Mouse (Mus musculus) stomach, embryonic 14.5 days (tissue): Measurements from ENCODE around the gene Cntn1. TPM values are rescaled to one million over a fixed set of nuclear protein-coding genes. Genes with fewer than 3 reads are reported as not detected.

Experiments used
- ATAC-seq: fragments of 200-750 bp; cut with Nextera tagmentation; 2 replicates; pipeline ENCODE4 v1.8.0; 2017; ENCODE audit warnings: low read depth, moderate TSS enrichment; ENCODE audit not compliant: insufficient number of reproducible peaks, insufficient read depth, low FRiP score
- H3K27ac ChIP-seq: fragments of 300-500 bp; sonication (generic); 2 replicates; pipeline ENCODE4 v1.5.1; 2014; ENCODE audit warnings: mild to moderate bottlenecking, low read length, moderate library complexity, mixed read lengths
- H3K27me3 ChIP-seq: fragments of 300-500 bp; sonication (generic); 2 replicates; pipeline ENCODE4 v1.6.1; 2014; ENCODE audit warnings: low read length, control low read depth, mixed read lengths; ENCODE audit not compliant: control insufficient read depth, insufficient read depth
- H3K36me3 ChIP-seq: fragments of 300-500 bp; sonication (generic); 2 replicates; pipeline ENCODE4 v1.6.1; 2014; ENCODE audit warnings: mild to moderate bottlenecking, control low read depth, low read length, moderate library complexity, mixed read lengths; ENCODE audit not compliant: control insufficient read depth, insufficient read depth
- H3K4me1 ChIP-seq: fragments of 300-500 bp; sonication (generic); 2 replicates; pipeline ENCODE4 v1.6.1; 2014; ENCODE audit warnings: low read length, control low read depth, mixed read lengths; ENCODE audit not compliant: control insufficient read depth, insufficient read depth
- H3K4me2 ChIP-seq: fragments of 300-500 bp; sonication (generic); replicated peaks from 2 replicates; pipeline ENCODE4 v1.6.1; 2014; ENCODE audit warnings: low read depth, low read length, control low read depth
- H3K4me3 ChIP-seq: fragments of 300-500 bp; sonication (generic); 2 replicates; pipeline ENCODE4 v1.5.1; 2014; ENCODE audit warnings: low read depth, low read length, control low read depth
- H3K9ac ChIP-seq: fragments of 300-500 bp; sonication (generic); replicated peaks from 2 replicates; pipeline ENCODE4 v1.6.1; 2014; ENCODE audit warnings: low read depth, mild to moderate bottlenecking, control low read depth, low read length, moderate library complexity, mixed read lengths
- H3K9me3 ChIP-seq: fragments of 300-500 bp; sonication (generic); 2 replicates; pipeline ENCODE4 v1.6.1; 2016; ENCODE audit warnings: low read depth, low read length, control low read depth; ENCODE audit not compliant: control insufficient read depth
- WGBS: fragments of 180-500 bp; shearing (Covaris S2); extraction: QIAGEN DNeasy Blood & Tissue Kit; methylation state at CpG from one replicate; pipeline ENCODE4 v1.1.7; 2014; 5-methylcytosine and 5-hydroxymethylcytosine counted together
- polyA plus RNA-seq: library from polyadenylated mRNA; unstranded; fragments of >200 nt; fragmentation: Nextera tagmentation; extraction: Ambion mirVana; gene quantifications from 2 replicates; pipeline ENCODE4 v1.2.1, GENCODE M21; 2014

Gene Cntn1
- polyA plus RNA-seq, 1 experiment from 2014 or later = 3.5 TPM

DNA sequence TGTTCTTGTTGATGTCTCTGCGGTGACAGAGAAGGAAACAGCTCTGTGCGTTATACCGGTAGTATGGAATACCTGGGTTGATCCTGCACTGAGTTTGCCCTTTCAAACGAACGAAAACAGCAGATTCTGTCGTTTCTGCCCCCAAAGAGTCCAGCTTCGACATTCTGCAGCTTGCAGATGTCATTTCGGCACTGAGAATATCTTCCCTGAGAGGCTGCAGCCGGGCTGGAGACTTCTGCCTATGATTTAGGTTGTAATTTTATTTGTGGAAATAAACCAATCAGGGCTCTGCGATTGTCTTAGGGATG lies 109.8 kb downstream of the Cntn1 start:
- 54% methylated on average over 10 of the region's 10 CpGs for WGBS
- no peak overlapping the region for H3K4me2 ChIP-seq
- no peak overlapping the region for H3K27ac ChIP-seq
- no peak for ATAC-seq
- no peak overlapping the region for H3K4me3 ChIP-seq
- H3K9me3 ChIP-seq = no peaks in the 10 kb centered on the region
- H3K9ac ChIP-seq = no peak overlapping the region
- peaks cover 4% of the 10 kb centered on the region; the same call in 1 of the 2 replicates for H3K4me1 ChIP-seq
- no peaks in the 10 kb centered on the region for H3K27me3 ChIP-seq
- H3K36me3 ChIP-seq = no peaks in the 10 kb centered on the region

DNA sequence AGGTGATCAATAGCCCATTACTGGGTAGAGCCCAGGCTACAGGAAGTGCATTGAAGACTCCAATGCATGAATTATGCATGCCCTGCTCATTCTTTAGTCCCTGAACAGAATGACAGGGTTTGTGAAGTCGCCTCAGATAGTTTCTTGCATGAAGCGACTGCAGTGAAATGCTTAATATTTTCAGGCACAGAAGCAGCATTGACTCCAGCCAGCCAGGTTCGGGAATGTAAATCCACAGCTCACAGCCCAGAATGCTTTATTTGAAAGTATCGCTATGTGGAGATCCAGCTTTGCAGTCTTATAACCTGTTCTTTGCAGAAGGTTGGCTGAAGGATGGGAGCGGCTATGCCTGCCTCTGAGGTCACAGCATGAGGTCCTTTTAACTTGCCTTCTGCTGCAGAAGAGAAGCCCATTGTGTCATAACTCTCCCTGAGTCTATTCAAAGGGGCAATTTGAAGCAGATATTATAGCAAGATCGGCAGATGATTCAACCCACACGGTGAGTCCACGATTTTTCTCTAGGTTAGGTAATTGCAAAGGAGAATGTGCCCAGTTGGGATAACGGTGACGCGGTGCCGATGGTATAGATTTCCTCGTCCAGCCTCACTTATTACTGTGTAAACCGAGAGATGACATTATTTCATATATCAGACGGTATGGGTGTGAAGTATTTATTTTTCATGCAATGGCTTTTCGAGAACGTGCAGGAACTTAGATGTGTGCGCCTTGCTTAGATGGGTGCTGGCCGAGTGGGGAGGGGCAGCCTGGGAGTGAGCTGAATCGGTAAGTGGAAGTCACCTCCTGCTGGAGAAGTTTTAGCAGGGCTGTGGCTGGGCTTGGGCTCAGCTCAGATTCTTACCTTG lies 110.4 kb downstream of the Cntn1 start:
- no peak for ATAC-seq
- Histone ChIP-seq H3K27ac (no peak overlapping the region), H3K9ac (no peak overlapping the region), H3K4me1 (peaks cover 4% of the 10 kb centered on the region; the same call in 1 of the 2 replicates), H3K27me3 (no peaks in the 10 kb centered on the region), H3K4me3 (no peak overlapping the region), H3K4me2 (no peak overlapping the region), H3K9me3 (no peaks in the 10 kb centered on the region), H3K36me3 (no peaks in the 10 kb centered on the region)
- 43% methylated on average over 20 of the region's 20 CpGs for WGBS

DNA sequence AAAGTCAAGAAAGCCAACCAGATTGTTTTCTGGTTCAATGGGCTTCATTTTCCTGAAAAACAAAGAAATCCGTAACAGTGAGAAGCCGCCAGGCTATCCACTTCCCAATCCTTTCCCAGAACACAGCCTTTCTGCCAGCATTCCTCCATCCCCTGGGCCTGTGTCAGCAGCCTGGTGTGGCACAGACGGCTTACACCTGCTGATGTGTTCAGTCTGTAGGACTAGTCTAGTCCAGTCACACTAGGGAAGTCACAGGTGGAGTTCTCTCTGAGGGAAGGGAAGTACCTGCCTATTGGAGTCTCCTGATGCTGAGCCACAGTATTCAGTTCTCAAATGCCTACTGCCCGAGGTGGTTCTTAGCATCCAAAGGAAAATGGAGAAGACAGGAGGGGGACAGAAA lies 111.9 kb downstream of the Cntn1 start:
- Histone ChIP-seq H3K36me3 (no peaks in the 10 kb centered on the region), H3K4me2 (no peak overlapping the region), H3K4me1 (peaks cover 4% of the 10 kb centered on the region; the same call in 1 of the 2 replicates), H3K4me3 (no peak overlapping the region), H3K9ac (no peak overlapping the region), H3K27me3 (no peaks in the 10 kb centered on the region), H3K27ac (no peak overlapping the region), H3K9me3 (no peaks in the 10 kb centered on the region)
- ATAC-seq = no peak
- WGBS = 77% methylated on average over 4 of the region's 4 CpGs

DNA sequence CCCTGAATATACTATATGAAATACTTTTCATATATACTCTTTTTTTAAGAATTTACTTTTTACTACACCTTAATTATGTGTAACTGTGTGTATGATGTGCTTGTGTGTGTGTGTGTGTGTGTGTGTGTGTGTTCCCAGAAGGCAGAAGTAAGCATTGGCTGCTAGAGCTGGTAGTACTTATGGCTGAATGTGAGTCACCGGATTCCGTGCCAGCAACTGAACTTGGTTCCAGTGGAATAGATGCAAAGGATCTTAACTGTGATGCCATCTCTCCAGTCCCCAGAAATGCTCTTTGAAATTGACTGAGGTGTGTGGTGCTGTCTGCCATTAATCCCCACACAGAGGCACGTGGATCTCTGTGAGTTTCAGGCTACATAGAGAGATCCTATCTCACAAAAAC lies 113.2 kb downstream of the Cntn1 start:
- H3K9ac ChIP-seq = no peak overlapping the region
- 82% methylated on average over 3 of the region's 3 CpGs for WGBS
- H3K27me3 ChIP-seq = no peaks in the 10 kb centered on the region
- no peaks in the 10 kb centered on the region for H3K36me3 ChIP-seq
- H3K4me3 ChIP-seq = no peak overlapping the region
- no peak overlapping the region for H3K4me2 ChIP-seq
- no peak overlapping the region for H3K27ac ChIP-seq
- no peak for ATAC-seq
- no peaks in the 10 kb centered on the region for H3K9me3 ChIP-seq
- H3K4me1 ChIP-seq = peaks cover 4% of the 10 kb centered on the region; the same call in 1 of the 2 replicates

DNA sequence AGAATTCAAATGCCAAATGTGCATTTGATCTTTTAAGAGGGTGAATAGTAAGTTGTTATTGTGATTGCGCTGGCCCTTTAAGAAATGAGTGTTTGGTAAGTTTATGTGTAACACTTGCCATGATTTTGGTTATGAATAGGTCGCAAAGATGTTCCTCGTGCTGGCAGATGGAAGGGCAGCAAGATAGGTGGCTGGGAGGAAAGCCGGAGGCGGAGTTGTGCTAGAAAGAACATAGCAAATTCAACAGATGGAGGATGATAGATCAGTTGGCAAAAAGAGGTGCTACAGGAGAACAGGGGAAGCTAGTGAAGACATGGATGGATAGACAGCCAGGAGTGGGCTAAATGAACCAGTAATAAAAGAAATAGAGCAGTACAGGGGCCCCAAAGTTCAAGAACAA lies 115.3 kb downstream of the Cntn1 start:
- Histone ChIP-seq H3K4me1 (peaks cover 3% of the 10 kb centered on the region; the same call in 1 of the 2 replicates), H3K4me2 (no peak overlapping the region), H3K9me3 (no peaks in the 10 kb centered on the region), H3K27me3 (no peaks in the 10 kb centered on the region), H3K4me3 (no peak overlapping the region), H3K27ac (no peak overlapping the region), H3K36me3 (no peaks in the 10 kb centered on the region), H3K9ac (no peak overlapping the region)
- 75% methylated on average over 5 of the region's 5 CpGs for WGBS
- ATAC-seq = no peak

DNA sequence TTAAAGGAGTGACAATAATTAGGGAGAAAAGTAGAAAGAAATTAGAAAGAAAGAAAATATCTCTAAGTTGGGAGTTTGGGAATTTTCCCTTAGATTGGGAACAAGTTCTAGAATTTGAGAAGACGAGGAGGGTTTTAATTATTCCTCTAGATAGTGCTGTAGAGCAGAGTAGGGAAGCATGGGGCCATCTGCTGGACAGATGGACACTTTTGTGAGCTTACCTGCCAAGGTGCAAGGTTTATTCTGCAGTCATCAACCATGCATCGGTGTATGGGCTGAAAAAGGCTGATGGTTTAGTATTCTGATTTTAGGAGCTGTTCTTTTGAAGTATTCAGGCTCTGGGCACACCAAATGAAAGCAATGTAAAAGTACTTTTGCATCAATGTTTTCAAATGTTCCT lies 124.8 kb downstream of the Cntn1 start:
- Histone ChIP-seq H3K4me1 (no peaks in the 10 kb centered on the region), H3K4me3 (no peak overlapping the region), H3K9ac (no peak overlapping the region), H3K27ac (no peak overlapping the region), H3K4me2 (no peak overlapping the region), H3K27me3 (no peaks in the 10 kb centered on the region), H3K9me3 (no peaks in the 10 kb centered on the region), H3K36me3 (no peaks in the 10 kb centered on the region)
- ATAC-seq = no peak
- 71% methylated on average over 2 of the region's 2 CpGs for WGBS

DNA sequence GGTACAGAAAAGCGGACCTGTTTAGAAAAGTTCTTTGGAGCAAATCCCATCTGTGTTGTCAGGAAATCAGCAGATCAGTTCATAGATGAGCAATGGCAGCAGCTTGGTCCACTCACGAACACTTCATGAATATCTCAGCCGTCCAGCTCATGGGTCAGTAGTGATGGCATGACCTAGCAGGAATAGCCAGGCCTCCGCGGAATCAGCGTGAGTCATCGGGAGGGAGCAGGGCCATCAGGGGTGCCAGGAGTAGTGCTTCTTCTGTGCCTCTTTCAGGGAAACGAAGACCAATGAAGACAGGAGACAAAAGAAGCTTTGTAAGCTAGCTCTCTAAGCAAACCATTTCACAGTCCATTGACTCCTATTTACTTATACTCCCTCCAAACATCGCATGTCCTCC lies 126.4 kb downstream of the Cntn1 start:
- Histone ChIP-seq H3K4me1 (no peaks in the 10 kb centered on the region), H3K36me3 (no peaks in the 10 kb centered on the region), H3K9me3 (no peaks in the 10 kb centered on the region), H3K27me3 (no peaks in the 10 kb centered on the region), H3K4me3 (no peak overlapping the region), H3K27ac (no peak overlapping the region), H3K9ac (no peak overlapping the region), H3K4me2 (no peak overlapping the region)
- no peak for ATAC-seq
- 82% methylated on average over 9 of the region's 9 CpGs for WGBS

DNA sequence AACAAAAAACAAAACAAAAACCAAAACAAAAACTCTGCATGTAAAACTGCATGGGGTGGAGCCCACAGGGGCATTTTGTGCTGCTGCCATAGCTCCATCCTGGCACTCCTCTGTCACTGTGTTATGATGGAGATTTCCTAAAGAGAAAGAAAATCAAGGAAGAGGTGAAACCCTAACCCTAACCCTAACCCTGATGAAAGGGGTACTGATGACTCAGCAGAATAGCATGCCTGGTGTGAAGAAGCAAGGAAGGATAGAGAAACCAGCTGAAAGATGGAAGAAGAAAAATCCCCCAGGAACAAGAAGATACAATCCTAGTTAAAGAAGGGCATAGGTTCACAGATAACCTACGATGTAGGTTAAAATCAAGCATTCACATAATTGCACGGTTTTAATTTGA lies 134.5 kb downstream of the Cntn1 start:
- no peak overlapping the region for H3K4me2 ChIP-seq
- WGBS = 89% methylated on average over 2 of the region's 2 CpGs
- H3K27ac ChIP-seq = no peak overlapping the region
- ATAC-seq = no peak
- no peaks in the 10 kb centered on the region for H3K36me3 ChIP-seq
- H3K4me1 ChIP-seq = no peaks in the 10 kb centered on the region
- no peak overlapping the region for H3K4me3 ChIP-seq
- no peaks in the 10 kb centered on the region for H3K27me3 ChIP-seq
- H3K9me3 ChIP-seq = no peaks in the 10 kb centered on the region
- H3K9ac ChIP-seq = no peak overlapping the region

DNA sequence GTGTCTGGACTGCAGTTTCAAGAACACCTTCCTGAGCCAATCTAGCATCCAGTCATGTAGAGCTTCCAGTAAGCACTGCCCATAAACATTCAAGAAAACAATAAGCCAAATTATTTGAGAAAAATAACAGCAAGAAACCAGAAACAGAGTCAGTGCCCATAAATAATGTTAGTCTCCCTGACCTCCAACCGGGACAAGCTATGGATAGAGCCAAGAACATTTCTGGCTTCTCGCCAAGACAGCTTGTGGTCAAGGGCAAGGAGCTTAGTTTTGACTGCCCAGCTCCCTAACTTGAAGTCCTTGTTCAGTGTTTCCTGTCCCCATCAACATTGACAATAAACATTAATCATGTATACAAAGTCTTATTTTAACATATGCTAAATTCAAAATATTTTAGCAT lies 139.0 kb downstream of the Cntn1 start:
- no peaks in the 10 kb centered on the region for H3K36me3 ChIP-seq
- H3K27ac ChIP-seq = no peak overlapping the region
- ATAC-seq = no peak
- no peaks in the 10 kb centered on the region for H3K27me3 ChIP-seq
- no peaks in the 10 kb centered on the region; the same call in 1 of the 2 replicates for H3K9me3 ChIP-seq
- no peak overlapping the region for H3K9ac ChIP-seq
- H3K4me1 ChIP-seq = no peaks in the 10 kb centered on the region
- H3K4me2 ChIP-seq = no peak overlapping the region
- WGBS = 55% methylated on average over 2 of the region's 2 CpGs
- no peak overlapping the region for H3K4me3 ChIP-seq
